Mouse (Mus musculus) liver, adult 2 months (tissue): Measurements from ENCODE around the gene Mafg. TPM values are rescaled to one million over a fixed set of nuclear protein-coding genes. Genes with fewer than 3 reads are reported as not detected.

ENCODE experiments used
- DNase-seq: peaks from one replicate; pipeline ENCODE4 v3.0.0-alpha.2; 2011; ENCODE audit warnings: low read depth, low spot score; ENCODE audit errors: extremely low read depth
- H3K27ac ChIP-seq: fragments of 200-500 bp; replicated peaks from 2 replicates; pipeline ENCODE4 v1.5.1; 2012; ENCODE audit warnings: low read depth, mild to moderate bottlenecking, control low read depth, inconsistent platforms, low read length; ENCODE audit not compliant: insufficient read depth
- H3K27me3 ChIP-seq: fragments of 200-500 bp; 2 replicates; pipeline ENCODE4 v1.6.1; 2012; ENCODE audit warnings: mild to moderate bottlenecking, moderate library complexity, low read length, inconsistent platforms; ENCODE audit not compliant: control insufficient read depth, insufficient read depth
- H3K36me3 ChIP-seq: fragments of 200-500 bp; 2 replicates; pipeline ENCODE4 v1.6.1; 2012; ENCODE audit warnings: low read length, inconsistent platforms; ENCODE audit not compliant: control insufficient read depth, insufficient read depth
- H3K4me1 ChIP-seq: fragments of 200-500 bp; 2 replicates; pipeline ENCODE4 v1.6.1; 2011; ENCODE audit warnings: low read length; ENCODE audit not compliant: control insufficient read depth, insufficient read depth
- H3K4me3 ChIP-seq: fragments of 200-500 bp; 2 replicates; pipeline ENCODE4 v1.5.1; 2011; ENCODE audit warnings: low read depth, mild to moderate bottlenecking, control low read depth, low read length, moderate library complexity; ENCODE audit not compliant: insufficient read depth
- H3K79me2 ChIP-seq: fragments of 200-500 bp; 2 replicates; pipeline ENCODE4 v1.6.1; 2012; ENCODE audit warnings: inconsistent platforms, mild to moderate bottlenecking, low read length, moderate library complexity; ENCODE audit not compliant: control insufficient read depth, insufficient read depth
- H3K9ac ChIP-seq: fragments of 200-500 bp; 2 replicates; pipeline ENCODE4 v1.6.1; 2012; ENCODE audit warnings: low read depth, mild to moderate bottlenecking, control low read depth, inconsistent platforms, low read length
- CTCF ChIP-seq: fragments of 200-500 bp; IDR thresholded peaks from 2 replicates; pipeline ENCODE4 v1.5.1; 2011; ENCODE audit warnings: low read depth, low read length, control low read depth
- POLR2A ChIP-seq: fragments of 200-500 bp; IDR thresholded peaks from 2 replicates; pipeline ENCODE4 v1.6.1; 2011; ENCODE audit warnings: low read length, control low read depth; ENCODE audit not compliant: insufficient read depth; ENCODE audit errors: extremely low read depth
- WGBS: fragments of 180-500 bp; shearing (Covaris S2); methylation state at CpG from one replicate; pipeline ENCODE4 v1.1.7; 2018; 5-methylcytosine and 5-hydroxymethylcytosine counted together
- polyA plus RNA-seq: library from polyadenylated mRNA; depleted of rRNA; stranded (reverse); fragments of >200 nt; gene quantifications from 2 replicates; pipeline ENCODE4 v1.2.3, GENCODE M21; 2012
- total RNA-seq: library from RNA; depleted of rRNA; stranded (reverse); fragments of >200 nt; gene quantifications from 2 replicates; pipeline ENCODE4 v1.2.3, GENCODE M21; 2014

The Mafg gene
- total and polyA plus RNA-seq, 2 experiments: 41.9 to 60.5 TPM

DNA sequence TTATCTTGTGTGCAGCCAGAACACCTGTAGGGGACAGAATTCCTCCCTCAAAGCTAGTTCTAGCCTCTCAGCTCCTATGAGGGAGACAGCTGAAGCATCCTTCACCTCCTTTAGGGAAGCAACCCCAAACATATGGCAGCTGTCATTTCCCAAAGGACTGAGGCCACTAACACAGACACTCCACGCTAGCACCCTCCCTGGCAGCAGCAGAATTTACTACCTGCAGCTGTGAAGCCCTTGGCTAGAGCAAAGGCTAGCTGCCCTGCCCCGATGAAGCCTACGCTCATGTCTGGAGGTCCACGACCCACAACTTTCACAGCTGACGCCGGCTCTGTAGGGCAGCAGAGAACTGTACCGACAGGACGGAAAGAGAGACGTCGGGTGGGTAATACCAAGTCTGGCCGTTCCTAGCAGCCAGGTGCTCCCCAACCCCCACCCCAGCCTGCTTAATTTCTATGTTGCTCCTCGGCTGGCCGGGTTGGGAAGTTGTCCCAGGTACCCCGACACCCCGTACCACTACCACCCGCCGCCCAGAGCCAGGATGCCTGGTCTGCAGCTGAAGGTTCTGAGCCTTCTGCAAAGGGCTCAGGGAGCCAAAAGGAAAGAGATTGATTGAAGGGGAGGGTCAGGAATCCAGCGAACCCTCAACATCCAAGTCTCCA is 9.7 kb upstream of the Mafg start:
- Histone ChIP-seq H3K4me3 (peak overlapping the region; percentile 32), H3K4me1 (peaks cover 5% of the 10 kb centered on the region; the same call in 1 of the 2 replicates), H3K36me3 (no peaks in the 10 kb centered on the region), H3K9ac (peak overlapping the region; percentile 39), H3K79me2 (no peaks in the 10 kb centered on the region), H3K27ac (no peak overlapping the region), H3K27me3 (no peaks in the 10 kb centered on the region)
- no peak for DNase-seq
- TF ChIP-seq CTCF: no peak
- TF ChIP-seq POLR2A: no peak
- WGBS: 1% methylated on average over 18 of the region's 18 CpGs

DNA sequence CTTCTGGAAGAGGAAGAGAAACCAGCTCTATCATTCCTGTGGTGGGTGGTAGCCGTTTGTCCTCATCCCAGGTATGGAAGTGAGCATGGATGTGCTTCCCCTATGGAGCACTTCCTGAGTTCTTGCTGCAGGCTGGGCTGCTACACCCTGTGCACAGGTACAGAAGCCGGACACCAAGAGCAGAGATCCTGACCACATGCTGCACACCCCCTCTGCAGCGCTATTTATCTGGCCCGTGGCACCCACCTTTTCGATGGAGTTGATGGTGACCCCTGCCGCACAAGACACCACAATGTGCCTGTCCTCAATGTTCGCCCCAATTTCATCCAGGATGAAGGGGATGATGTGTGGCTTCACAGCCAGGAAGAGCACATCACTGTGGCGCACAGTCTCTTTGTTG is 8.5 kb upstream of the Mafg start:
- Histone ChIP-seq H3K27me3 (no peaks in the 10 kb centered on the region), H3K27ac (no peak overlapping the region), H3K4me1 (peaks cover 5% of the 10 kb centered on the region; the same call in 1 of the 2 replicates), H3K36me3 (no peaks in the 10 kb centered on the region), H3K4me3 (no peak overlapping the region), H3K79me2 (no peaks in the 10 kb centered on the region), H3K9ac (no peak overlapping the region)
- no peak for DNase-seq
- 89% methylated on average over 8 of the region's 8 CpGs for WGBS
- TF ChIP-seq POLR2A (no peak), CTCF (no peak)

DNA sequence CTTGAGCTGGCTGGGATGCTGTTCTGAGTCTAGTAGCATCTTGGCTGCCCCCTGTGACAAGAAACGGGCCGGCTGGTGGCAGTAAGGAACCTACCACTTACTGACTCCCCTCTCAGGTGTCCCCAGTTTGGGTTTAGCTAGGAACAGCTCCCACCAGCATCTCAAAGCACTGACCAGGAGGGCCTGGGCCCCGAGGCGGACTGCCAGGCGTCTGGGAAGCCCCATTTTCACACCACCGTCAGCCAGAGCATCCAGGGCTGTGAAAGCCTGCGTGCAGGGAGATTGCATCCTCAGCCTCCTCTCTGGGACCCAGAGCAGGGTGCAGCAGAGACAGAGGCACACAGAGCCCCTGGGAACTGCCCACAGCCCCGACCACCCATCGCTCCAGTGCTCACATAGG is 7.9 kb upstream of the Mafg start:
- no peaks in the 10 kb centered on the region for H3K79me2 ChIP-seq

DNA sequence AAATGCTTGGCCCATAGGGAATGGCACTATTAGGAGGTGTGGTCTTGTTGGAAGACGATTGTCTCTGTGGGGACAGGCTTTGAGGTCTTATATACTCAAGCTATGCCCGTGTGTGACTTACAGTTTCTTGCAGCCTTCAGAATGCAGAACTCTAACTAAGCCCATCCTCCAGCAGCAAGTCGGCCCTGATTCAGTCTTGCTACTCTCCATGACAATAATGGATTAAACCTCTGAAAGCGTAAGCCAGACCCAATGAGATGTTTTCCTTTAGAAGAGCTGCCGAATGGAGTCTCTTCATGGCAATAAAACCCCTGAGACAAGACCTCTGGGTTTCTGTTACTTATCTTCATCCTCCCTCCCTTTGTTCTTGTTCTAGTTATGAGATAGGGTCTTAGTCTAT is 1.4 kb upstream of the Mafg start:
- Histone ChIP-seq H3K79me2 (peaks cover 4% of the 10 kb centered on the region; the same call in 1 of the 2 replicates), H3K27ac (no peak overlapping the region), H3K9ac (no peak overlapping the region), H3K27me3 (no peaks in the 10 kb centered on the region), H3K4me3 (no peak overlapping the region), H3K4me1 (peaks cover 15% of the 10 kb centered on the region), H3K36me3 (no peaks in the 10 kb centered on the region)
- no peak for TF ChIP-seq CTCF
- no peak for TF ChIP-seq POLR2A
- DNase-seq: no peak
- WGBS: 91% methylated on average over 5 of the region's 5 CpGs

More for the DNA sequence above, 7.9 kb upstream of the Mafg start:
- H3K4me3 ChIP-seq: no peak overlapping the region
- TF ChIP-seq POLR2A (no peak), CTCF (no peak)
- peaks cover 5% of the 10 kb centered on the region; the same call in 1 of the 2 replicates for H3K4me1 ChIP-seq
- no peak overlapping the region for H3K9ac ChIP-seq
- H3K27ac ChIP-seq: no peak overlapping the region
- no peak for DNase-seq
- WGBS: 85% methylated on average over 9 of the region's 9 CpGs
- no peaks in the 10 kb centered on the region for H3K27me3 ChIP-seq
- H3K36me3 ChIP-seq: no peaks in the 10 kb centered on the region

DNA sequence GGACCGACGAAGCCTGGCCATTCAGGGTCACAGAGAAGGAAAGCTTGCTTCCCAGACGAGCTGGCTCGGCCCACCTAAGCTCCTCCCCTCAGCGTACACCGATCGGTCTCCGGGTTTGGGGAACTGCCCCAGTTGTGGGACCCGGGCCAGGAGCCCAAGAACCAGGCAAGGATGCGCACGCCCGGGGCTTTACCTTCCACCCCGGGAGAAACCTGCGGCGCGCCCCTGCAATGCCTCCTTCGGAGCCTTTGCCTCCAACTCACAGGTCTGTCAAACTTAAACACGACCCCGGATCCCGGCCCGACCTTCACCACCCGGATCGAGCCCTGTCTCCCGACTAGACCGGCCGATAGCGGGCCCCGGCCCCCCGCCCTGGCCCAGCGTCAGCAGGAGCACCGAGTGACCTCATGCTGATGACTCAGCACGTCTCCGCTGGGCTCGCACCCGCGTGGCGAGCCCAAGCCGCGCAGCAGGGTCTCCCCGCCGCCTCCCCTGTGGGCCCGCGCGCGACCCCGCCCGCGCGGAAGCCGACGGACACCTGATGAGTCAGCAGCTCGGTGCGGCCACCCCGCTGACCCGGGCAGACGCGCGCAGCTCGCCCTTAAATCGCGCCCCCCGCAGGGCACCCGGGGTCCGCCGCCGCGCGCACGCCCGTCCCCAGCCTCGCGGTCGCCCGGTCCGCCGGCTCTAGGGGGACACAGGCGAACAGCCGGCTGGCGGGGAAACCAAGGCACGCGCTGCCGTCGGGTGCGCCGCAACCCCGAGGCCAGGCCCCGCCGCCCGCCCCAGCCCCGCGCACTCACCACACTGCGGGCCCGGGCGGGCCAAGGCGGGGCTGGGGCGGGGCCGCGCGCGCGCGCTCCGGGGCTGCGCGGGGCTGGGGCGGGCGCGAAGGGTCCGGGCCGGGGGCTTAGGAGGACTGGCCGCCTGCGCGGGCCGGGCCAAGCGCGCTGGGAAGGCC is 561 bp downstream of the Mafg start:
- WGBS: 1% methylated on average over 114 of the region's 116 CpGs
- peaks cover 7% of the 10 kb centered on the region; the same call in 1 of the 2 replicates for H3K79me2 ChIP-seq
- H3K27me3 ChIP-seq: no peaks in the 10 kb centered on the region
- peak overlapping the region; percentile 90 for H3K27ac ChIP-seq
- DNase-seq: peak; percentile 83
- peak overlapping the region; percentile 84 for H3K4me3 ChIP-seq
- H3K9ac ChIP-seq: peak overlapping the region; percentile 98
- TF ChIP-seq POLR2A (0 out of 2 replicates have a peak, but pooled peaks have one; percentile 40), CTCF (no peak)
- H3K4me1 ChIP-seq: peaks cover 27% of the 10 kb centered on the region
- no peaks in the 10 kb centered on the region for H3K36me3 ChIP-seq
